Mouse (Mus musculus) gastrocnemius, postnatal 25 days (tissue): ENCODE results near the gene Rbfox2. TPM values are rescaled to one million over a fixed set of nuclear protein-coding genes. Genes with fewer than 3 reads are reported as not detected.
A peak's percentile ranks its signal among the peaks of the same experiment; 100 is the strongest.
"Not testable (repeated sequence)": the region's sequence is repeated elsewhere in the genome, so short reads cannot be mapped to it uniquely, and the experiment has no call there.

Source experiments
- DNase-seq: peaks from one replicate; pipeline ENCODE4 v3.0.0; 2022
- total RNA-seq, 2 experiments: library from RNA; stranded (reverse); gene quantifications; 1 replicate in 1 of 2; 2 replicates in 1 of 2; pipeline ENCODE4 v1.2.3; 2021

Gene Rbfox2
- total RNA-seq, 2 experiments from 2014 or later = 63.8 to 81.0 TPM

- no peak for DNase-seq
Observed at GRCm38 (mm10) chr15:77065259-77065852, 241.4 kb downstream of the Rbfox2 start.

- DNase-seq = no peak
Observed at GRCm38 (mm10) chr15:77062746-77063145, 244.1 kb downstream of the Rbfox2 start.

- not testable (repeated sequence) for DNase-seq
Observed at GRCm38 (mm10) chr15:77059416-77059815, 247.4 kb downstream of the Rbfox2 start.

GRCm38 (mm10) chr15:77058566-77058965, 248.2 kb downstream of the Rbfox2 start:
- DNase-seq = no peak

GRCm38 (mm10) chr15:77056791-77057051, 250.1 kb downstream of the Rbfox2 start:
- no peak for DNase-seq

- DNase-seq = no peak
Observed at GRCm38 (mm10) chr15:77056001-77056790, 250.6 kb downstream of the Rbfox2 start.

GRCm38 (mm10) chr15:77054611-77055175, 252.1 kb downstream of the Rbfox2 start:
- no peak for DNase-seq

- DNase-seq = no peak
Observed at GRCm38 (mm10) chr15:77053021-77053420, 253.8 kb downstream of the Rbfox2 start.

- no peak for DNase-seq
Observed at GRCm38 (mm10) chr15:77052176-77052575, 254.6 kb downstream of the Rbfox2 start.

GRCm38 (mm10) chr15:77050570-77050969, 256.2 kb downstream of the Rbfox2 start, which contains the start of gene Mb:
TSS of gene Mb (minus strand) at chr15:77050670.
- no peak for DNase-seq

GRCm38 (mm10) chr15:77045609-77046008, 261.2 kb downstream of the Rbfox2 start:
- peak; percentile 75 for DNase-seq

GRCm38 (mm10) chr15:77044597-77045320, 262.0 kb downstream of the Rbfox2 start, which contains the start of gene Apol6:
TSS of gene Apol6 (plus strand) at chr15:77044729.
- peak; percentile 44 for DNase-seq

- DNase-seq = no peak
Observed at GRCm38 (mm10) chr15:77040784-77041183, 266.0 kb downstream of the Rbfox2 start.

- no peak for DNase-seq
Observed at GRCm38 (mm10) chr15:77039211-77039700, 267.5 kb downstream of the Rbfox2 start.

GRCm38 (mm10) chr15:77037278-77038161, 269.3 kb downstream of the Rbfox2 start:
- peak; percentile 88 for DNase-seq

GRCm38 (mm10) chr15:77036989-77037277, 269.9 kb downstream of the Rbfox2 start:
- no peak for DNase-seq

- DNase-seq = peak; percentile 95
Observed at GRCm38 (mm10) chr15:77036320-77036988, 270.4 kb downstream of the Rbfox2 start.

GRCm38 (mm10) chr15:77035643-77036042, 271.2 kb downstream of the Rbfox2 start:
- no peak for DNase-seq

- no peak for DNase-seq
Observed at GRCm38 (mm10) chr15:77034526-77034925, 272.3 kb downstream of the Rbfox2 start.

- DNase-seq = no peak
Observed at GRCm38 (mm10) chr15:77031271-77031670, 275.5 kb downstream of the Rbfox2 start.

GRCm38 (mm10) chr15:77029331-77029991, 277.3 kb downstream of the Rbfox2 start:
- peak; percentile 68 for DNase-seq
